Mouse (Mus musculus) liver, adult 2 months (tissue): ENCODE data around the gene Padi2.

Experiments used
- CTCF ChIP-seq: fragments of 200-500 bp; IDR thresholded peaks from 2 replicates; pipeline ENCODE4 v1.5.1; 2011; ENCODE audit warnings: low read depth, low read length, control low read depth
- POLR2A ChIP-seq: fragments of 200-500 bp; IDR thresholded peaks from 2 replicates; pipeline ENCODE4 v1.6.1; 2011; ENCODE audit warnings: low read length, control low read depth; ENCODE audit not compliant: insufficient read depth; ENCODE audit errors: extremely low read depth

- TF ChIP-seq POLR2A (no peak), CTCF (no peak)
These were observed 82.7 kb downstream of the Padi2 start for GRCm38 (mm10) chr4:140988706-140989290.
